Mouse (Mus musculus) E14TG2a.4 (cell line): ENCODE measurements around the gene Tpr.

Experiments
- H3K27me3 ChIP-seq: 2 replicates; pipeline ENCODE4 v1.6.1; 2014; ENCODE audit warnings: low read length, control low read depth; ENCODE audit not compliant: insufficient read depth
- H3K36me3 ChIP-seq: 2 replicates; pipeline ENCODE4 v1.6.1; 2014; ENCODE audit warnings: low read length, control low read depth; ENCODE audit not compliant: insufficient read depth
- H3K4me1 ChIP-seq: replicated peaks from 2 replicates; pipeline ENCODE4 v1.6.1; 2014; ENCODE audit warnings: low read depth, low read length, control low read depth
- H3K4me3 ChIP-seq: replicated peaks from 2 replicates; pipeline ENCODE4 v1.5.1; 2014; ENCODE audit warnings: mild to moderate bottlenecking, low read length
- H3K9me3 ChIP-seq: 2 replicates; pipeline ENCODE4 v1.6.1; 2014; ENCODE audit warnings: low read length, control low read depth
- CTCF ChIP-seq: conservative IDR thresholded peaks from 2 replicates; pipeline ENCODE4 v1.5.1; 2014; ENCODE audit warnings: low read length
- NANOG ChIP-seq: IDR thresholded peaks from 2 replicates; pipeline ENCODE4 v1.6.1; 2014; ENCODE audit warnings: borderline replicate concordance, low read length, mixed read lengths
- POU5F1 ChIP-seq: IDR thresholded peaks from 2 replicates; pipeline ENCODE4 v1.6.1; 2014; ENCODE audit warnings: low read length, borderline replicate concordance

The Tpr gene

GRCm38 (mm10) chr1:150393488-150393852 lies 832 bp downstream of the Tpr start:
- Histone ChIP-seq H3K4me1 (peaks cover 21% of the 10 kb centered on the region), H3K27me3 (no peaks in the 10 kb centered on the region), H3K36me3 (peaks cover 48% of the 10 kb centered on the region), H3K9me3 (no peaks in the 10 kb centered on the region), H3K4me3 (peak overlapping the region; percentile 94)
- TF ChIP-seq CTCF, result no peak
- no peak for TF ChIP-seq POU5F1
- no peak for TF ChIP-seq NANOG

- Histone ChIP-seq H3K4me1 (peaks cover 21% of the 10 kb centered on the region), H3K36me3 (peaks cover 56% of the 10 kb centered on the region), H3K9me3 (no peaks in the 10 kb centered on the region), H3K4me3 (no peak overlapping the region), H3K27me3 (no peaks in the 10 kb centered on the region)
- TF ChIP-seq NANOG, result no peak
- TF ChIP-seq POU5F1, result no peak
- no peak for TF ChIP-seq CTCF
Observed at GRCm38 (mm10) chr1:150396001-150396400, 3.4 kb downstream of the Tpr start.

GRCm38 (mm10) chr1:150403914-150404313 lies 11.3 kb downstream of the Tpr start:
- H3K9me3 ChIP-seq, result no peaks in the 10 kb centered on the region
- H3K36me3 ChIP-seq, result peaks cover 95% of the 10 kb centered on the region
- no peak overlapping the region for H3K4me3 ChIP-seq
- TF ChIP-seq CTCF (no peak), POU5F1 (no peak), NANOG (no peak)
- no peaks in the 10 kb centered on the region for H3K4me1 ChIP-seq
- H3K27me3 ChIP-seq, result no peaks in the 10 kb centered on the region

- peaks cover 95% of the 10 kb centered on the region for H3K36me3 ChIP-seq
- no peak overlapping the region for H3K4me3 ChIP-seq
- TF ChIP-seq POU5F1 (no peak), NANOG (no peak), CTCF (no peak)
- no peaks in the 10 kb centered on the region for H3K27me3 ChIP-seq
- H3K4me1 ChIP-seq, result no peaks in the 10 kb centered on the region
- H3K9me3 ChIP-seq, result no peaks in the 10 kb centered on the region
Observed at GRCm38 (mm10) chr1:150404555-150404954, 11.9 kb downstream of the Tpr start.

GRCm38 (mm10) chr1:150407285-150407684 lies 14.6 kb downstream of the Tpr start:
- TF ChIP-seq NANOG, result no peak
- TF ChIP-seq CTCF, result no peak
- no peak for TF ChIP-seq POU5F1
- no peaks in the 10 kb centered on the region for H3K27me3 ChIP-seq

GRCm38 (mm10) chr1:150409996-150410395 lies 17.4 kb downstream of the Tpr start:
- TF ChIP-seq CTCF (no peak), NANOG (no peak), POU5F1 (no peak)
- no peaks in the 10 kb centered on the region for H3K4me1 ChIP-seq
- no peaks in the 10 kb centered on the region for H3K27me3 ChIP-seq
- H3K4me3 ChIP-seq, result no peak overlapping the region
- peaks cover 98% of the 10 kb centered on the region for H3K36me3 ChIP-seq
- no peaks in the 10 kb centered on the region for H3K9me3 ChIP-seq

More at GRCm38 (mm10) chr1:150407285-150407684, 14.6 kb downstream of the Tpr start:
- Histone ChIP-seq H3K36me3 (peaks cover 98% of the 10 kb centered on the region), H3K4me1 (no peaks in the 10 kb centered on the region), H3K4me3 (no peak overlapping the region), H3K9me3 (no peaks in the 10 kb centered on the region)

- no peaks in the 10 kb centered on the region for H3K27me3 ChIP-seq
- H3K9me3 ChIP-seq, result no peaks in the 10 kb centered on the region
- TF ChIP-seq POU5F1 (no peak), CTCF (no peak), NANOG (no peak)
- H3K36me3 ChIP-seq, result peaks cover 93% of the 10 kb centered on the region
- no peak overlapping the region for H3K4me3 ChIP-seq
- H3K4me1 ChIP-seq, result no peaks in the 10 kb centered on the region
Observed at GRCm38 (mm10) chr1:150416006-150416405, 23.4 kb downstream of the Tpr start.

GRCm38 (mm10) chr1:150418426-150418825 lies 25.8 kb downstream of the Tpr start:
- Histone ChIP-seq H3K9me3 (no peaks in the 10 kb centered on the region), H3K4me3 (no peak overlapping the region), H3K27me3 (no peaks in the 10 kb centered on the region), H3K4me1 (no peaks in the 10 kb centered on the region), H3K36me3 (peaks cover 95% of the 10 kb centered on the region)
- TF ChIP-seq CTCF (no peak), NANOG (no peak), POU5F1 (no peak)

GRCm38 (mm10) chr1:150425665-150426064 lies 33.0 kb downstream of the Tpr start:
- Histone ChIP-seq H3K4me3 (no peak overlapping the region), H3K4me1 (peaks cover 11% of the 10 kb centered on the region; the same call in 1 of the 2 replicates), H3K27me3 (no peaks in the 10 kb centered on the region), H3K36me3 (peaks cover 95% of the 10 kb centered on the region), H3K9me3 (no peaks in the 10 kb centered on the region)
- no peak for TF ChIP-seq NANOG
- TF ChIP-seq POU5F1, result no peak
- no peak for TF ChIP-seq CTCF
